Mouse (Mus musculus) kidney, postnatal 0 days (tissue): Measurements from ENCODE around the gene Slx4. TPM values are rescaled to one million over a fixed set of nuclear protein-coding genes. Genes with fewer than 3 reads are reported as not detected.
A peak's percentile ranks its signal among the peaks of the same experiment; 100 is the strongest.

ENCODE experiments used
- ATAC-seq: fragments of 200-750 bp; cut with Nextera tagmentation; replicated peaks from 2 replicates; pipeline ENCODE4 v1.8.0; 2017; ENCODE audit warnings: low read depth, moderate number of reproducible peaks, moderate TSS enrichment, moderate library complexity; ENCODE audit not compliant: low FRiP score
- DNase-seq: peaks from one replicate; pipeline ENCODE4 v3.0.0-alpha.2; 2016; ENCODE audit warnings: low spot score
- H3K27ac ChIP-seq: fragments of 300-500 bp; sonication (generic); 2 replicates; pipeline ENCODE4 v1.5.1; 2014; ENCODE audit warnings: mild to moderate bottlenecking
- H3K27me3 ChIP-seq: fragments of 300-500 bp; sonication (generic); 2 replicates; pipeline ENCODE4 v1.6.1; 2014; ENCODE audit warnings: low read length, mixed read lengths; ENCODE audit not compliant: insufficient read depth
- H3K36me3 ChIP-seq: fragments of 300-500 bp; sonication (generic); 2 replicates; pipeline ENCODE4 v1.6.1; 2014; ENCODE audit warnings: low read length, mixed read lengths; ENCODE audit not compliant: insufficient read depth
- H3K4me1 ChIP-seq: fragments of 300-500 bp; sonication (generic); replicated peaks from 2 replicates; pipeline ENCODE4 v1.6.1; 2014; ENCODE audit warnings: antibody characterized with exemption, low read length, mixed read lengths; ENCODE audit not compliant: insufficient read depth
- H3K4me2 ChIP-seq: fragments of 300-500 bp; sonication (generic); 2 replicates; pipeline ENCODE4 v1.6.1; 2014; ENCODE audit warnings: mild to moderate bottlenecking, low read length, moderate library complexity, mixed read lengths
- H3K4me3 ChIP-seq: fragments of 300-500 bp; sonication (generic); replicated peaks from 2 replicates; pipeline ENCODE4 v1.5.1; 2014; ENCODE audit warnings: low read depth, low read length
- H3K9ac ChIP-seq: fragments of 300-500 bp; sonication (generic); 2 replicates; pipeline ENCODE4 v1.6.1; 2014; ENCODE audit warnings: low read depth, low read length
- H3K9me3 ChIP-seq: fragments of 300-500 bp; sonication (generic); replicated peaks from 2 replicates; pipeline ENCODE4 v1.6.1; 2016; ENCODE audit warnings: low read length, inconsistent platforms, mixed read lengths
- CTCF ChIP-seq: IDR thresholded peaks from 2 replicates; pipeline ENCODE4 v1.5.1; 2016; ENCODE audit warnings: antibody characterized with exemption, low read depth, mild to moderate bottlenecking, moderate library complexity
- WGBS: fragments of 180-500 bp; shearing (Covaris S2); extraction: QIAGEN DNeasy Blood & Tissue Kit; methylation state at CpG from one replicate; pipeline ENCODE4 v1.1.7; 2014; 5-methylcytosine and 5-hydroxymethylcytosine counted together
- polyA plus RNA-seq: library from polyadenylated mRNA; unstranded; fragments of >200 nt; fragmentation: Nextera tagmentation; extraction: Ambion mirVana; gene quantifications from 2 replicates; pipeline ENCODE4 v1.2.1, GENCODE M21; 2015

The Slx4 gene
- polyA plus RNA-seq, 1 experiment from 2014 or later, result 11.9 TPM

- Histone ChIP-seq H3K9me3 (no peaks in the 10 kb centered on the region), H3K4me3 (no peak overlapping the region), H3K27ac (peak overlapping the region; percentile 96), H3K36me3 (no peaks in the 10 kb centered on the region), H3K27me3 (no peaks in the 10 kb centered on the region), H3K4me2 (no peak overlapping the region), H3K9ac (no peak overlapping the region), H3K4me1 (peaks cover 12% of the 10 kb centered on the region)
- DNase-seq, result peak; percentile 71
- 23% methylated on average over 6 of the region's 6 CpGs for WGBS
- peak; percentile 60 for ATAC-seq
- no peak for TF ChIP-seq CTCF
Measured at GRCm38 (mm10) chr16:4031441-4032274, 28.1 kb upstream of the Slx4 start.

- DNase-seq (no peak), ATAC-seq (no peak)
- H3K4me3 ChIP-seq, result no peak overlapping the region
- no peaks in the 10 kb centered on the region for H3K27me3 ChIP-seq
- H3K9ac ChIP-seq, result no peak overlapping the region
- H3K36me3 ChIP-seq, result no peaks in the 10 kb centered on the region
- peak overlapping the region; percentile 19; the same call in 1 of the 2 replicates for H3K4me2 ChIP-seq
- peak overlapping the region; percentile 96 for H3K27ac ChIP-seq
- H3K4me1 ChIP-seq, result peaks cover 12% of the 10 kb centered on the region
- TF ChIP-seq CTCF, result no peak
- no peaks in the 10 kb centered on the region for H3K9me3 ChIP-seq
- WGBS, result 85% methylated on average over 10 of the region's 10 CpGs
Measured at GRCm38 (mm10) chr16:4030501-4030900, 26.9 kb upstream of the Slx4 start.

- WGBS, result 27% methylated on average over 5 of the region's 5 CpGs
- TF ChIP-seq CTCF, result no peak
- H3K9me3 ChIP-seq, result no peaks in the 10 kb centered on the region
- peak overlapping the region; percentile 19; the same call in 1 of the 2 replicates for H3K4me2 ChIP-seq
- H3K27ac ChIP-seq, result peak overlapping the region; percentile 96
- H3K36me3 ChIP-seq, result no peaks in the 10 kb centered on the region
- no peaks in the 10 kb centered on the region for H3K27me3 ChIP-seq
- peaks cover 12% of the 10 kb centered on the region for H3K4me1 ChIP-seq
- no peak overlapping the region for H3K4me3 ChIP-seq
- DNase-seq, result peak; percentile 87
- peak; percentile 95 for ATAC-seq
- H3K9ac ChIP-seq, result no peak overlapping the region
Measured at GRCm38 (mm10) chr16:4029371-4029841, 25.8 kb upstream of the Slx4 start.

GRCm38 (mm10) chr16:4027211-4027610 lies 23.6 kb upstream of the Slx4 start:
- H3K36me3 ChIP-seq, result no peaks in the 10 kb centered on the region
- no peak overlapping the region for H3K4me3 ChIP-seq
- H3K9ac ChIP-seq, result no peak overlapping the region
- H3K4me2 ChIP-seq, result no peak overlapping the region
- no peak overlapping the region for H3K27ac ChIP-seq
- DNase-seq, result no peak
- H3K9me3 ChIP-seq, result no peaks in the 10 kb centered on the region
- TF ChIP-seq CTCF, result no peak
- no peak for ATAC-seq
- 75% methylated on average over 3 of the region's 3 CpGs for WGBS
- peaks cover 12% of the 10 kb centered on the region for H3K4me1 ChIP-seq
- no peaks in the 10 kb centered on the region for H3K27me3 ChIP-seq

GRCm38 (mm10) chr16:4026672-4027071 lies 23.1 kb upstream of the Slx4 start:
- no peak overlapping the region for H3K4me2 ChIP-seq
- no peak overlapping the region for H3K9ac ChIP-seq
- no peak overlapping the region for H3K27ac ChIP-seq
- no peaks in the 10 kb centered on the region for H3K9me3 ChIP-seq
- ATAC-seq (no peak), DNase-seq (no peak)
- no peaks in the 10 kb centered on the region for H3K27me3 ChIP-seq
- no peak overlapping the region for H3K4me3 ChIP-seq
- no peak for TF ChIP-seq CTCF
- WGBS, result 46% methylated on average over 1 of the region's 1 CpGs
- H3K36me3 ChIP-seq, result no peaks in the 10 kb centered on the region
- peaks cover 12% of the 10 kb centered on the region for H3K4me1 ChIP-seq

- no peak for ATAC-seq
- Histone ChIP-seq H3K27me3 (no peaks in the 10 kb centered on the region), H3K27ac (no peak overlapping the region), H3K4me1 (no peaks in the 10 kb centered on the region), H3K9ac (no peak overlapping the region), H3K9me3 (no peaks in the 10 kb centered on the region), H3K4me2 (no peak overlapping the region), H3K4me3 (no peak overlapping the region), H3K36me3 (no peaks in the 10 kb centered on the region)
- no peak for TF ChIP-seq CTCF
- DNase-seq, result no peak
- WGBS, result 79% methylated on average over 4 of the region's 4 CpGs
Measured at GRCm38 (mm10) chr16:4022719-4023118, 19.1 kb upstream of the Slx4 start.
